16 mouse cellular contexts compared by ENCODE assay signal in the genomic region with DNA sequence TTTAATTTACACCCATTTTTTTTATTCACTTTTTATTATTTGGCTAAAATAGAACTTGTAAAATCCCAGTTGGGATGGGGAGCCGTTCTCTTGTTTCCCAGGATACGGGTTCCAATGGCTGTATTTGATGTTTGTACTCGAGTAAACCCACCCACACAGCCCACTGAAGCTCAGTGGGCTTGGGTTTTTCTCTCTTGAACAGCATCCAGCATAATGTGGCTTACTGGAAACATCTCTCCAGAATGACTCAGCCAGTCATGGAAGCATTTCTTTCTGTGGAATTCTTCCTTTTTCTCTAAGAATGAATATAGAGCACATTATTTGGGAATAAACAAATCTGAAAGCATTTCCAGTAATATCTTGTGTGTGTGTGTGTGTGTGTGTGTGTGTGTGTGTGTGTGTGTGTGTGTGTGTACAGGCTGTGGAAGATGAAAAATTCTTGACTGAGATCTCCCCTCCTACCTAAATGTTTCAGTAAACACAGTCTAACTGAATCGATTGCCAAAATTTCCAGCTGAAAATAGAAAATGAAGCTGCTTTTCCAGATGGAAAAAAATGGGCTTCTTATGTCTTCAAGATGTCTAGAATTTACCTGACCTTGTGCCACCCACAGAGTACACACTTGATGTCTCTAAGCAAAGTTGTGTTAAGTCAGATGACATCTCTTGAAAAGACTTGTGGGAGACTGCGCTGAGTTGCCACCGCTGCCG.
A peak's percentile ranks its signal among the peaks of the same experiment; 100 is the strongest.
DNase-seq lines count a peak whose midpoint lies in the region; ATAC-seq and TF ChIP-seq lines count a peak whose summit lies in the region.
"Had no signal": no experiment of that assay in that cellular context is flagged by ENCODE, and none has a peak within 500 bp of the region (broad histone marks: within the 10 kb centered on the region; RNA-seq: fewer than 3 reads in every experiment).

No protein-coding gene starts in this region.

- no peak for TF ChIP-seq POLR2A in myocyte (IDR thresholded peaks at IDR 0.05; ENCODE audit: insufficient read length, low read depth)

- H3K9ac ChIP-seq in lung, embryonic 14.5 days: no peak overlapping the region
- H3K9ac ChIP-seq: hindbrain, embryonic 14.5 days; liver, embryonic 12.5 days; midbrain, embryonic 13.5 days had no signal

- H3K27me3 ChIP-seq in lung, embryonic 14.5 days (ENCODE audit: insufficient read depth, low read length): no peaks in the 10 kb centered on the region
- H3K27me3 ChIP-seq in myocyte (ENCODE audit: control insufficient read depth, insufficient read depth, insufficient read length): no peaks in the 10 kb centered on the region
- H3K27me3 ChIP-seq: liver, embryonic 12.5 days; midbrain, embryonic 13.5 days had no signal

- 69% methylated on average over 7 of the region's 7 CpGs for WGBS in lung, embryonic 14.5 days

- H3K27ac ChIP-seq in gastrocnemius, adult 2 months: peak overlapping the region; percentile 44
- peak overlapping the region; percentile 84 for H3K27ac ChIP-seq in lung, embryonic 14.5 days (ENCODE audit: low read depth)
- H3K27ac ChIP-seq: hindbrain, embryonic 14.5 days; liver, embryonic 12.5 days; macrophage; midbrain, embryonic 13.5 days had no signal

- no peaks in the 10 kb centered on the region for H3K36me3 ChIP-seq in lung, embryonic 14.5 days (ENCODE audit: insufficient read depth)
- H3K36me3 ChIP-seq in myocyte (ENCODE audit: control insufficient read depth, insufficient read depth): no peaks in the 10 kb centered on the region
- H3K36me3 ChIP-seq: liver, embryonic 12.5 days; midbrain, embryonic 13.5 days had no signal

- no peaks in the 10 kb centered on the region for H3K79me2 ChIP-seq in myocyte (ENCODE audit: control insufficient read depth, insufficient read depth)

- H3K4me2 ChIP-seq in lung, embryonic 14.5 days: no peak overlapping the region
- H3K4me2 ChIP-seq in myocyte (ENCODE audit: low read depth): peak overlapping the region; percentile 5
- H3K4me2 ChIP-seq: hindbrain, embryonic 14.5 days; liver, embryonic 12.5 days; midbrain, embryonic 13.5 days had no signal

- ATAC-seq in lung, embryonic 14.5 days (ENCODE audit: insufficient read depth): no peak
- no peak for ATAC-seq in inflammation-experienced regulatory T-cells, adult 6 months
- ATAC-seq: liver, embryonic 12.5 days; midbrain, embryonic 13.5 days had no signal

- H3K4me1 ChIP-seq in lung, embryonic 14.5 days (ENCODE audit: insufficient read depth): peaks cover 8% of the 10 kb centered on the region; the same call in 1 of the 2 replicates
- H3K4me1 ChIP-seq: liver, embryonic 12.5 days; midbrain, embryonic 13.5 days had no signal

- no peak for DNase-seq in gastrocnemius, adult 2 months
- DNase-seq in gastrocnemius, postnatal 25 days: no peak
- peak; percentile 66 for DNase-seq in lung, embryonic 14.5 days
- DNase-seq in lung, adult 18-20 months: no peak
- DNase-seq in NIH3T3 (ENCODE audit: low read depth): peak; percentile 78
- DNase-seq in cerebellum, postnatal 25 days: no peak
- DNase-seq: adrenal gland, postnatal 25 days; cerebellum, adult 9-10 months; kidney, adult 8-10 months had no signal

- intact Hi-C loops in gastrocnemius, adult 2 months (cut with DNase I): no loop called here

- H3K4me3 ChIP-seq in gastrocnemius, adult 2 months: no peak overlapping the region
- no peak overlapping the region for H3K4me3 ChIP-seq in lung, embryonic 14.5 days (ENCODE audit: low read depth, low read length)
- no peak overlapping the region for H3K4me3 ChIP-seq in myocyte
- H3K4me3 ChIP-seq: erythroblast, embryonic 14.5 days; liver, embryonic 12.5 days; midbrain, embryonic 13.5 days had no signal

- no peak overlapping the region for H3ac ChIP-seq in myocyte (ENCODE audit: control insufficient read depth, insufficient read length)

- TF ChIP-seq CTCF in gastrocnemius, adult 2 months (IDR thresholded peaks at IDR 0.05): no peak
- no peak for TF ChIP-seq CTCF in lung, embryonic 14.5 days (IDR thresholded peaks at IDR 0.05; ENCODE audit: low read depth)

- no peaks in the 10 kb centered on the region for H3K9me3 ChIP-seq in lung, embryonic 14.5 days (ENCODE audit: low read depth, low read length)
- H3K9me3 ChIP-seq: liver, embryonic 12.5 days; midbrain, embryonic 13.5 days had no signal

TF ChIP-seq in myocyte, 11 proteins besides CTCF, POLR2A, EP300 and RAD21:
- no peak for TF ChIP-seq TCF3 (IDR thresholded peaks at IDR 0.05; ENCODE audit: insufficient read length, low read depth)
- TF ChIP-seq TCF12 (IDR thresholded peaks at IDR 0.05; ENCODE audit: insufficient read depth, poor library complexity, severe bottlenecking): no peak
- TF ChIP-seq MYOG (IDR thresholded peaks at IDR 0.05; ENCODE audit: control insufficient read depth in 1 of 3, insufficient read depth in 1 of 3, insufficient read length in 2 of 3, low read depth in 2 of 3): no peak
- TF ChIP-seq REST (IDR thresholded peaks at IDR 0.05; ENCODE audit: insufficient read depth, insufficient read length): no peak
- TF ChIP-seq POLR2AphosphoS2 (IDR thresholded peaks at IDR 0.05; ENCODE audit: insufficient read length, low read depth): no peak
- no peak for TF ChIP-seq MYOD1 (IDR thresholded peaks at IDR 0.05; ENCODE audit: control insufficient read depth in 1 of 3, insufficient read length in 2 of 3, low read depth in 2 of 3)
- TF ChIP-seq CEBPB (IDR thresholded peaks at IDR 0.05; ENCODE audit: insufficient read depth, poor library complexity, severe bottlenecking): no peak
- no peak for TF ChIP-seq E2F4 (IDR thresholded peaks at IDR 0.05; ENCODE audit: insufficient read depth)
- TF ChIP-seq USF1 (IDR thresholded peaks at IDR 0.05; ENCODE audit: low read depth): no peak
- no peak for TF ChIP-seq SRF (IDR thresholded peaks at IDR 0.05; ENCODE audit: control insufficient read depth, insufficient read length, low read depth)
- TF ChIP-seq MAX (IDR thresholded peaks at IDR 0.05; ENCODE audit: low read depth): no peak

Comparison
In these comparisons a context has a peak if more than half of its experiments do, and no peak if none do; other contexts are left out.
1. DNase-seq: peak in lung, embryonic 14.5 days (single experiment) and NIH3T3 (single experiment); none in gastrocnemius, adult 2 months (single experiment), gastrocnemius, postnatal 25 days (single experiment), lung, adult 18-20 months (0 of 2) and cerebellum, postnatal 25 days (0 of 2).